Mouse (Mus musculus): ENCODE measurements around the gene Atxn1.

GRCm38 (mm10) chr13:45849145-45850023, 115.4 kb downstream of the Atxn1 start:
- TF ChIP-seq CTCF (IDR thresholded peaks at IDR 0.05) (no peak), EP300 (IDR thresholded peaks at IDR 0.05) (no peak)

Data from lung, postnatal 0 days (tissue).